Mouse (Mus musculus) MEL (cell line): Measurements from ENCODE around the gene Diaph2. TPM values are rescaled to one million over a fixed set of nuclear protein-coding genes. Genes with fewer than 3 reads are reported as not detected.

Source experiments
- DNase-seq: peaks from one replicate; pipeline ENCODE4 v3.0.0; 2011; ENCODE audit warnings: low read depth, low spot score
- H3K27ac ChIP-seq: 2 replicates; pipeline ENCODE4 v1.5.1; 2012; ENCODE audit warnings: low read depth, mild to moderate bottlenecking, control low read depth, low read length, moderate library complexity; ENCODE audit not compliant: control insufficient read depth
- H3K27me3 ChIP-seq, 2 experiments: fragments of 150-350 bp in 1 of 2; sonication (generic) in 1 of 2; 2 replicates each; pipeline ENCODE4 v1.6.1; 2012; ENCODE audit warnings: low read length in 2 of 2, mild to moderate bottlenecking in 2 of 2, improper control_type of control experiment in 1 of 2, moderate library complexity in 1 of 2; ENCODE audit not compliant: insufficient read depth in 2 of 2, control insufficient read depth in 1 of 2
- H3K36me3 ChIP-seq, 2 experiments: 2 replicates each; pipeline ENCODE4 v1.6.1; 2012 to 2014; ENCODE audit warnings: low read length in 2 of 2, improper control_type of control experiment in 1 of 2, inconsistent platforms in 1 of 2, mild to moderate bottlenecking in 1 of 2; ENCODE audit not compliant: insufficient read depth in 2 of 2, control insufficient read depth in 1 of 2
- H3K4me1 ChIP-seq, 2 experiments: fragments of 150-350 bp in 1 of 2; sonication (generic) in 1 of 2; 2 replicates each; pipeline ENCODE4 v1.6.1; 2012; ENCODE audit warnings: low read length in 2 of 2, improper control_type of control experiment in 1 of 2, mild to moderate bottlenecking in 1 of 2; ENCODE audit not compliant: insufficient read depth in 2 of 2, control insufficient read depth in 1 of 2
- H3K4me3 ChIP-seq, 2 experiments: fragments of 150-350 bp in 1 of 2; sonication (generic) in 1 of 2; 2 replicates each; pipeline ENCODE4 v1.5.1; 2012; ENCODE audit warnings: low read depth in 2 of 2, low read length in 2 of 2, mild to moderate bottlenecking in 2 of 2, moderate library complexity in 2 of 2, control low read depth in 1 of 2, improper control_type of control experiment in 1 of 2; ENCODE audit not compliant: control insufficient read depth in 1 of 2, insufficient read depth in 1 of 2
- H3K79me2 ChIP-seq: 2 replicates; pipeline ENCODE4 v1.6.1; 2012; ENCODE audit warnings: mild to moderate bottlenecking, low read length, moderate library complexity; ENCODE audit not compliant: control insufficient read depth, poor library complexity, insufficient read depth
- H3K9ac ChIP-seq: 2 replicates; pipeline ENCODE4 v1.6.1; 2012; ENCODE audit warnings: low read depth, mild to moderate bottlenecking, control low read depth, low read length, moderate library complexity; ENCODE audit not compliant: control insufficient read depth, poor library complexity, severe bottlenecking
- H3K9me3 ChIP-seq: fragments of 150-350 bp; sonication (generic); replicated peaks from 2 replicates; pipeline ENCODE4 v1.6.1; 2012; ENCODE audit warnings: mild to moderate bottlenecking, low read length, improper control_type of control experiment, moderate library complexity; ENCODE audit not compliant: insufficient read depth
- ELF1 ChIP-seq: IDR thresholded peaks from 2 replicates; pipeline ENCODE4 v1.6.1; 2014; ENCODE audit warnings: low read depth, mild to moderate bottlenecking, inconsistent platforms, low read length, improper control_type of control experiment, moderate library complexity
- ETS1 ChIP-seq: IDR thresholded peaks from 2 replicates; pipeline ENCODE4 v1.6.1; 2012; ENCODE audit warnings: low read depth, mild to moderate bottlenecking, inconsistent platforms, low read length, improper control_type of control experiment, moderate library complexity
- GATA1 ChIP-seq: IDR thresholded peaks from 2 replicates; pipeline ENCODE4 v1.6.1; 2011; ENCODE audit warnings: low read depth, low read length, improper control_type of control experiment
- JUND ChIP-seq: IDR thresholded peaks from 2 replicates; pipeline ENCODE4 v1.6.1; 2011; ENCODE audit warnings: low read depth, mild to moderate bottlenecking, improper control_type of control experiment, low read length
- KAT2A ChIP-seq: conservative IDR thresholded peaks from 2 replicates; pipeline ENCODE4 v1.6.1; 2012; ENCODE audit warnings: low read depth, low read length, improper control_type of control experiment, inconsistent platforms
- MYC ChIP-seq: IDR thresholded peaks from 2 replicates; pipeline ENCODE4 v1.6.1; 2011; ENCODE audit warnings: low read depth, mild to moderate bottlenecking, low read length, improper control_type of control experiment, moderate library complexity
- POLR2AphosphoS5 ChIP-seq: IDR thresholded peaks from 2 replicates; pipeline ENCODE4 v1.6.1; 2012; ENCODE audit warnings: low read depth, borderline replicate concordance, mild to moderate bottlenecking, inconsistent platforms, low read length, moderate library complexity, mixed read lengths
- TAL1 ChIP-seq: IDR thresholded peaks from 2 replicates; pipeline ENCODE4 v1.6.1; 2012; ENCODE audit warnings: mild to moderate bottlenecking, inconsistent platforms, low read length, moderate library complexity, mixed read lengths
- TBP ChIP-seq: IDR thresholded peaks from 2 replicates; pipeline ENCODE4 v1.8.0; 2011; ENCODE audit warnings: low read depth, low read length, improper control_type of control experiment
- USF2 ChIP-seq, 2 experiments: IDR thresholded peaks; 2 replicates each; pipeline ENCODE4 v1.6.1; 2011 to 2012; ENCODE audit warnings: improper control_type of control experiment in 2 of 2, low read length in 2 of 2, borderline replicate concordance in 1 of 2, inconsistent platforms in 1 of 2, low read depth in 1 of 2, mild to moderate bottlenecking in 1 of 2; ENCODE audit not compliant: insufficient read depth in 1 of 2
- ZMIZ1 ChIP-seq: IDR thresholded peaks from 2 replicates; pipeline ENCODE4 v1.6.1; 2012; ENCODE audit warnings: low read depth, mild to moderate bottlenecking, inconsistent platforms, low read length, improper control_type of control experiment, moderate library complexity
- polyA plus RNA-seq, 2 experiments: library from polyadenylated mRNA; stranded (reverse) in 1 of 2; unstranded in 1 of 2; fragments of >175 nt in 1 of 2; fragments of >200 nt in 1 of 2; gene quantifications; 2 replicates each; pipeline versions ENCODE4 v1.2.1 to v1.2.4; 2012; ENCODE audit warnings: low replicate concordance in 2 of 2, low read depth in 1 of 2; ENCODE audit not compliant: insufficient read length in 2 of 2, insufficient read depth in 1 of 2, missing spikeins in 1 of 2
- total RNA-seq: library from RNA; depleted of rRNA; stranded (reverse); fragments of 300-350 nt; gene quantifications from 2 replicates; pipeline ENCODE4 v1.2.3, GENCODE M21; 2012

Diaph2 gene
- total and polyA plus RNA-seq, 3 experiments = 0.03 TPM; not detected in 2

DNA sequence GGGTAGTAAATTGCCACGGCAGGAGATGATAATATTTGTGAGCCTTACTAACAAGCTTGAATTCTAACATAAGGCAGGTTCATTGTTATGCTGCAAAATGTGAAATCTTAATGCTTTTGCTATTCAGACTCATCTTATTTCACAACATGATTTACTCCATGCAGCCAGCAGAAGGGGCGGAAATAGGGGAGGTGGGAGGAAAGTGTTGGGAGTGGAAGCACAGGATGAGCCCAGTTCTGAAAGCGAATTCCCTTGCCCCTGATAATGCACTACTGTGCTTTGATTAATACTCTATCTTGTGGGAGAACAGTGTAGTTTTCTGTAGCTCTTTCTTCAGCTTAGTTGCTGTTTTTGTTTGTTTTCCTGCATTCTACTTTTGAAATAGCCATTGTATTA lies 753.9 kb downstream of the Diaph2 start:
- Histone ChIP-seq H3K36me3 (no peaks in the 10 kb centered on the region), H3K9ac (no peak overlapping the region), H3K4me3 (no peak overlapping the region), H3K4me1 (no peaks in the 10 kb centered on the region), H3K9me3 (no peaks in the 10 kb centered on the region), H3K27me3 (no peaks in the 10 kb centered on the region), H3K27ac (no peak overlapping the region), H3K79me2 (no peaks in the 10 kb centered on the region)
- DNase-seq = no peak
- no peak for TF ChIP-seq GATA1
- TF ChIP-seq MYC = no peak
- TF ChIP-seq JUND = no peak
- no peak for TF ChIP-seq USF2 (IDR thresholded peaks at IDR 0.05; ENCODE audit: borderline replicate concordance in 1 of 2, insufficient read depth in 1 of 2, low read depth in 1 of 2, low read length in 2 of 2)
- TF ChIP-seq ETS1 = no peak
- TF ChIP-seq ELF1 = no peak
- TF ChIP-seq TAL1 = no peak
- TF ChIP-seq TBP = no peak

DNA sequence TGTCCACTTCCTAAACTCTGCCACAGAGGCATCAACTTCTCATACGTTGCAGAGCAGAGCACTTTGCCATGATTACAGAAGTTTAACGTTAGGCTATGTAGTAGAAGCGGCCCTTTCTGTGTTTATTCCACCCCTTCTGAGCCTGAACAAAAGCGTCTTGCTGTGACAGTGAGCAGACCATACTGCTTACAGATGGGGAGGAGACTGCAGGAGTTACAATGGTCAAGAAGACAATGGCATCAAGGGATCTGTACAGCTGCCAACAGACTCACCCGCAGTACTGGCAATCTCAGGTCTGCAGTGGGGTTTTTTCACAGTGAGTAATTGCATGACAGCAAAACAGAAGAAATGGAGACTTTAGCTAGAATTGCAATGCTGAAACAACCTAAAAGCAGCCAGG lies 756.1 kb downstream of the Diaph2 start:
- no peak for TF ChIP-seq ZMIZ1
- no peak for TF ChIP-seq KAT2A
- no peak for TF ChIP-seq POLR2AphosphoS5
- TF ChIP-seq USF2 (IDR thresholded peaks at IDR 0.05; ENCODE audit: borderline replicate concordance in 1 of 2, insufficient read depth in 1 of 2, low read depth in 1 of 2, low read length in 2 of 2) = no peak
- DNase-seq = no peak
- no peaks in the 10 kb centered on the region for H3K27me3 ChIP-seq

More for the DNA sequence above, 756.1 kb downstream of the Diaph2 start:
- Histone ChIP-seq H3K9me3 (no peaks in the 10 kb centered on the region), H3K79me2 (no peaks in the 10 kb centered on the region), H3K27ac (no peak overlapping the region), H3K36me3 (no peaks in the 10 kb centered on the region), H3K4me1 (no peaks in the 10 kb centered on the region), H3K4me3 (no peak overlapping the region), H3K9ac (no peak overlapping the region)
